Mouse (Mus musculus): ENCODE results near the gene Cpeb2. TPM values are rescaled to one million over a fixed set of nuclear protein-coding genes. Genes with fewer than 3 reads are reported as not detected.

The Cpeb2 gene
- polyA plus RNA-seq, 1 experiment from 2014 or later: 1.8 TPM

- Histone ChIP-seq H3K36me3 (ENCODE audit: insufficient read depth) (no peaks in the 10 kb centered on the region), H3K4me2 (no peak overlapping the region), H3K4me3 (ENCODE audit: low read depth, low read length) (no peak overlapping the region), H3K27ac (ENCODE audit: low read depth) (no peak overlapping the region), H3K4me1 (ENCODE audit: insufficient read depth) (no peaks in the 10 kb centered on the region), H3K9me3 (ENCODE audit: low read depth, low read length) (no peaks in the 10 kb centered on the region), H3K27me3 (ENCODE audit: insufficient read depth, low read length) (no peaks in the 10 kb centered on the region), H3K9ac (no peak overlapping the region)
- DNase-seq: no peak
- WGBS: 47% methylated on average over 10 of the region's 10 CpGs
- no peak for TF ChIP-seq CTCF (IDR thresholded peaks at IDR 0.05; ENCODE audit: low read depth)
- no peak for ATAC-seq (ENCODE audit: insufficient read depth)
Observed at GRCm38 (mm10) chr5:43338771-43339475, 106.0 kb downstream of the Cpeb2 start.
